Mouse (Mus musculus) large intestine, adult 2 months (tissue): Measurements from ENCODE around the gene Acp2. TPM values are rescaled to one million over a fixed set of nuclear protein-coding genes. Genes with fewer than 3 reads are reported as not detected.

Source experiments
- DNase-seq: peaks from one replicate; pipeline ENCODE4 v3.0.0-alpha.2; 2012; ENCODE audit warnings: low read depth, low spot score
- WGBS: fragments of 180-500 bp; shearing (Covaris S2); methylation state at CpG from one replicate; pipeline ENCODE4 v1.1.7; 2018; 5-methylcytosine and 5-hydroxymethylcytosine counted together
- polyA plus RNA-seq: library from polyadenylated mRNA; depleted of rRNA; stranded (reverse); fragments of >200 nt; gene quantifications from 2 replicates; pipeline ENCODE4 v1.2.3, GENCODE M21; 2012; rRNA removed

Gene Acp2
- polyA plus RNA-seq: 17.8 and 34.3 TPM in 2 replicates

GRCm38 (mm10) chr2:91202222-91202971 lies at the start of gene Acp2, which contains the start of gene Nr1h3:
TSS of gene Acp2 (plus strand) at chr2:91202885.
TSS of gene Nr1h3 (minus strand) at chr2:91202834.
- DNase-seq: peak; percentile 75
- 1% methylated on average over 28 of the region's 28 CpGs for WGBS

GRCm38 (mm10) chr2:91152885-91153377 lies 49.8 kb upstream of the Acp2 start:
- WGBS: 48% methylated on average over 3 of the region's 3 CpGs
- no peak for DNase-seq

- WGBS: 99% methylated on average over 3 of the region's 3 CpGs
- no peak for DNase-seq
Observed at GRCm38 (mm10) chr2:91154091-91154490, 48.6 kb upstream of the Acp2 start.

- WGBS: 24% methylated on average over 6 of the region's 6 CpGs
- DNase-seq: peak; percentile 25
Observed at GRCm38 (mm10) chr2:91157002-91157752, 45.5 kb upstream of the Acp2 start.

- DNase-seq: no peak
- 78% methylated on average over 6 of the region's 6 CpGs for WGBS
Observed at GRCm38 (mm10) chr2:91160591-91160990, 42.1 kb upstream of the Acp2 start.

GRCm38 (mm10) chr2:91162952-91163351 lies 39.7 kb upstream of the Acp2 start:
- DNase-seq: no peak
- WGBS: 78% methylated on average over 4 of the region's 4 CpGs

GRCm38 (mm10) chr2:91163532-91163931 lies 39.2 kb upstream of the Acp2 start:
- no peak for DNase-seq
- WGBS: 72% methylated on average over 5 of the region's 5 CpGs

- no peak for DNase-seq
- 80% methylated on average over 6 of the region's 6 CpGs for WGBS
Observed at GRCm38 (mm10) chr2:91164991-91165390, 37.7 kb upstream of the Acp2 start.

GRCm38 (mm10) chr2:91167629-91168028 lies 35.1 kb upstream of the Acp2 start:
- no peak for DNase-seq
- 81% methylated on average over 4 of the region's 4 CpGs for WGBS

- no peak for DNase-seq
- WGBS: 93% methylated on average over 25 of the region's 25 CpGs
Observed at GRCm38 (mm10) chr2:91169587-91170322, 32.9 kb upstream of the Acp2 start.

- 92% methylated on average over 4 of the region's 4 CpGs for WGBS
- DNase-seq: no peak
Observed at GRCm38 (mm10) chr2:91175490-91175889, 27.2 kb upstream of the Acp2 start.

- 82% methylated on average over 6 of the region's 6 CpGs for WGBS
- DNase-seq: no peak
Observed at GRCm38 (mm10) chr2:91176234-91176633, 26.5 kb upstream of the Acp2 start.

GRCm38 (mm10) chr2:91179825-91180224 lies 22.9 kb upstream of the Acp2 start:
- DNase-seq: no peak
- WGBS: 61% methylated on average over 4 of the region's 4 CpGs

- DNase-seq: no peak
- WGBS: 71% methylated on average over 5 of the region's 5 CpGs
Observed at GRCm38 (mm10) chr2:91180706-91181105, 22.0 kb upstream of the Acp2 start.

- WGBS: 11% methylated on average over 8 of the region's 8 CpGs
Observed at GRCm38 (mm10) chr2:91182016-91182404, 20.7 kb upstream of the Acp2 start.

GRCm38 (mm10) chr2:91182405-91183147 lies 20.1 kb upstream of the Acp2 start:
- under 1% methylated on average over 80 of the region's 81 CpGs for WGBS
- DNase-seq: no peak

More at GRCm38 (mm10) chr2:91182016-91182404, 20.7 kb upstream of the Acp2 start:
- DNase-seq: no peak

- peak; percentile 92 for DNase-seq
- 0% methylated on average over 9 of the region's 9 CpGs for WGBS
Observed at GRCm38 (mm10) chr2:91183148-91183513, 19.6 kb upstream of the Acp2 start.

GRCm38 (mm10) chr2:91183711-91184405 lies 18.8 kb upstream of the Acp2 start, which contains the start of gene Madd:
TSS of gene Madd (minus strand) at chr2:91183837.
- WGBS: 44% methylated on average over 15 of the region's 15 CpGs

GRCm38 (mm10) chr2:91186208-91186607 lies 16.5 kb upstream of the Acp2 start:
- 49% methylated on average over 1 of the region's 1 CpGs for WGBS
- no peak for DNase-seq

More at GRCm38 (mm10) chr2:91183711-91184405, 18.8 kb upstream of the Acp2 start, which contains the start of gene Madd:
- no peak for DNase-seq
